Mouse (Mus musculus) kidney, postnatal 4 days (tissue): ENCODE data around the gene Scgb1a1.
A peak's percentile ranks its signal among the peaks of the same experiment; 100 is the strongest.
"Not testable (repeated sequence)": the region's sequence is repeated elsewhere in the genome, so short reads cannot be mapped to it uniquely, and the experiment has no call there.

Experiments used
- DNase-seq, 2 experiments: peaks; one replicate each; pipeline ENCODE4 v3.0.0; 2021; ENCODE audit warnings: mixed read lengths in 2 of 2

Gene Scgb1a1

DNA sequence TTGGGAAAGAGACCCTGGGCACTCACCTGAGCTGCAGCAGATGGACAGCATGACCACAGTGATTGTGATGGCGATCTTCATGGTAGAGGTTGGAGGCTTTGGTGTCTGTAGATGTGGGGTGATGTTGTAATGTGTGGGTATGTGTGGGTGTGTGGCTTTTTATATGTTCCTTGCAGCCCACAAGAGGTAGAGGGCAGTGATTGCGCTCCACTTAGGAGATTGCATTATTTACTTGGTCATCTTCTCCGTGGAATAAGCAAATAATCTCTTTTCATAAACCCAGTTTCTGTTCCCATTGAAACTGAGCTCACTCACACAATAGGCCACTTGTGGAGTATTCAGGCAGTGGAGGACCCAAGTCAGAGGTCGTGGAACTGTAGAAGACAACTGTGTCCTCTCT is at the start of gene Scgb1a1:
TSS of gene Scgb1a1 (minus strand) at position 138 of the 400 bp plus-strand sequence.
- no peak for DNase-seq

DNA sequence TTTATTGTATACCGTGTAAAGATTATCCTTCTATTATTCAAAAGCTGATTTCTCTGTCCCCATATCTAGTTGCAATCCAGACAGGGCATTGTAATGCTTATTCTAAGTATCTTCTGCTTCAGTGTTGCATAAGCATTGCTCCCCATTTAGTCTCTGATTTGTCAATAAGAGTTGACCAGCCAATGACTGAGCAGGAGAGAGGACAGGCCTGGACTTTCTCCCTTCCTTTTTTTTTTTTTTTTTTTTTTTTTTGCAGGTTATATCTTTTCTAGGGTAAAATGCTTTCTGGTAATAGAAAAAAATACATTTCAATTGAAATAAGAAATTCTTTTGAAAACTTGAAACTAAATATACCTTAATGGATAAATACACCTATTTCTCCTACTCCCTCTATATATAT is 49.4 kb upstream of the Scgb1a1 start:
- no peak for DNase-seq

DNA sequence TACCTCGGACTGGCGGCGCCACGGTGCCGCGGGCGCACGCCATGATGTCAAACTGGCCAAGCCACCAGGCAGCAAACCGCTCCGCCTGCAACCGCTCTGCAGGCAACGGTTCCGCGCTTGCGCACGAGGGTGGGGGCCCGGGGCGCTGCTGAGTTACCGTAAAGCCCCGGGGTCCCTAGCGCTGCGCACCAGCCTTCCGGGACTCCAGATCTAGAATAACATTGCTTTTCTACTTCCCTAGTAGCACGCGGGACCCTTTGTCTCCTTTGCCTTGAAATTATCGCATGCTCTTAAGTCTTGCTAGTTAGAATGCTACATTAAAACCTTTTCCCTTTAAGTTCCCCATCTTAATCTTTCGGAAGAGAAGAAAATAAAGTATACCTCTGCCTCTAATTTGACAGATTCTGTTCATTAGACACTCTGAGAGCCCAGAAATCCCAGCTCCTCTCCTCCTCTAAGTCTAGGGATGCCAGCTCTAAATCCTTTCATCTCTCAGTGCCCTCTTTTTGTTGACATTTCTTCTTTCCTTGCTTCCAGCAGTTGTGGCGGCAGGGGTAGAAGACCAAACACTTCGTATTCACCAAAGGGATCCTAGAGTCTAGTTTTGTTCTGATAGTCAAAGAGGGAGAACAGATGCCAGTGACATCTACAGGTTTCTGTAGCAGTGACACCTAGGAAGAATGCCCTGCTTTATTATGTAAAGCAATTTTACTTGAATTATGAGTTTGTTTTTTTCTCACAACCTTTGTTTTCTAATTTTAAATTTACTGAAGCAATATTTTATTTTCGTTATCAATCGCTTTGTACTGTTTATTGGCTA is 48.0 kb upstream of the Scgb1a1 start, which contains the start of gene Asrgl1:
TSS of gene Asrgl1 (minus strand) at position 125 of the 820 bp plus-strand sequence.
- DNase-seq: peak; percentile 95 to 96

DNA sequence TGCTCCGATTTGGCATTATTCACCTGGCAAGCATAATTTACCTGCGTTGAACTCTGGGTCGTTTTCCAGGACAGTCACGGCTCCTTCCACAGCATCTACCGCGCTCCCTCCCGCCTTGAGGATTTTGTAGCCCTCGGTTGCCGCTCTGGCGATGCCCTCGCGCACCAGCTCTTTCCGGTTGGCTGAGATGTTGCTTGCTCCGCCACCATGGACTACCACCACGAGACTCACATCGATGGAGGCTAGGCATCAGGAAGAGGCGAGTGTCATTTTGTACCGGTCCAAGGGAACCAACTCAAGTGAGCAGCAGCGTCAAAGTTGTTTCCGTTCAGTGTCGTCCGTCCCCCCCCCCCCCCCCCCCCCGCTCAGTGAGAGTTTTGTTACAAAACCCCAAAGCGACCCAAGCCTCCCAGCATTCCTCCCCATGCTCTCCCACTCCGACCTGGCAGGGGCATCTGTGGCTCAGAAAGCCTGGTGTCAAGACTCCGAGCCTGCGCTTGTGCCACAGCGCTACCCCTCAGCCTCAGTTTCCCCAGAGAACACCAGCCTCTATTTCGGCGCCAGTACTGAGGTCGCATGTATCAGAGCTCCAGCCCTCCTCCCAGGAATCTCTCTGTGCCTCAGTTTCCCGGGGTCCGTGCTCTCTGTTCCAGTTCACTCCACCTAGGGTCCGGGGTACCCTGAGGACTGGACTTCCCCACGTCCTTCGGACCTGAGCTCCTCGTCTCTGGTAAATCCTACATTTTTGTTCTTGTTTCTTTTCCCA is 47.2 kb upstream of the Scgb1a1 start:
- peak; percentile 39 to 59 for DNase-seq

DNA sequence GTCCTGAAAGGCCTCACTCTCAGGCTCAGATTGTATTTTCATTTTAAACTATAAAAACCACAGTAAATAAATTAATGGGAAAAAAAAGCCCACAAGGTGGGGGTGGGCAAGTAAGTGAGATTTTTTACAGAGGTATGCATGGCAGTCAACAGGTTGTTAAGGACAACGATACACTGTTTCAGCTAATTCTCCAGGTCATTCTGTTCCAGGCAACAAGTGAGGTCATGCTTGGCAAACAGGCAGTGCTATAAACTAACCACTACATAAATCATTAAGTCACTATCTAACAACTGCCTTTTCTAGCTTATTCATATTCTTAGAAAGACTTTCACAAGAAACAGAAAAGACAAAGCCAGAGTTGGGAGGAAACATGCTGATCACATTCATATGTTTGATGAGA is 42.2 kb upstream of the Scgb1a1 start:
- DNase-seq: no peak

DNA sequence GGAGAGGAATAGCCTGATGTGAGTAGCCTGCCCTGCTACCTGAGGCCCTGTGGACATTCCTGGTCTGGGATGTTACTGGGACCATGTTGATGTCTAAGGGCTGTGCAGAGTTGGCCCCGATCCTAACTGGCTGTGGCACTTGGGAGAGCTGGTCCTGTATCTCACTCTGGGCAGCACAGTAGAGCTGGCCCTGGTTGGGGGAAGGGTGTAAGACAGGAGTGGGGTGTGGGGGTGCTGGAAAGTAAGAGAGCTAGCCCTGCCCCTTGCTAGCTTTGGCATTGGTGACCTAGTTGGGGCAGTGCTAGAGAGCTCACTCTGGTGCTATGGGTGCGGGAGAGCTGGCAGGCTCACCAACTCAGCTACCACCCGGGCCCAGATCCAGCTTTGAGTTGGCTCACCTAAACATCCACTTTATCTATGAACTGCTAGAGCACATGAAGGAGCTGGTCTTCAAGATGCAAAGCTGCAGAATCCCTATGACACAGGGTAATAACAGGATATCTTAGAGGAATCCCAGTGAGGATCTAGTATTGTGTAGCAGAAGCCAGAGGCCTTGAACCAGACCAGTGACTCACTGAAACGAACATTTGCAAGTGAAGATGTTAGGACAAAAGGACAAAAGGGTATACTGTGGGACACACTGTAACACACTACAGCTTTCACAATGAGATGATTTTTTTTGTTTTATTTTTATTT is 40.9 kb upstream of the Scgb1a1 start:
- DNase-seq: no peak

DNA sequence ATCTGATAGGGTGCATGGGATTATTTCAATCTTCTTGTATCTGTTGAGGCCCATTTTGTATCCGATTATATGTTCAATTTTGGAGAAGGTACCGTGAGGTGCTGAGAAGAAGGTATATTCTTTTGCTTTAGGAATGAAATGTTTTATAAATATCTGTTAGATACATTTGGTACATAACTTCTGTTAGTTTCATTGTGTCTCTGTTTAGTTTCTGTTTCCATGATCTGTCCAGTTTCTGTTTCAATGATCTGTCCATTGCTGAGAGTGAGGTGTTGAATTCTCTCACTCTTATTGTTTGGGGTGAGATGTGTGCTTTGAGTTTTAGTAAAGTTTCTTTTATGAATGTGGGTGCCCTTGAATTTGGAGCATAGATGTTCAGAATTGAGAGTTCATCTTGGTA is 36.2 kb upstream of the Scgb1a1 start:
- DNase-seq: not testable (repeated sequence)

DNA sequence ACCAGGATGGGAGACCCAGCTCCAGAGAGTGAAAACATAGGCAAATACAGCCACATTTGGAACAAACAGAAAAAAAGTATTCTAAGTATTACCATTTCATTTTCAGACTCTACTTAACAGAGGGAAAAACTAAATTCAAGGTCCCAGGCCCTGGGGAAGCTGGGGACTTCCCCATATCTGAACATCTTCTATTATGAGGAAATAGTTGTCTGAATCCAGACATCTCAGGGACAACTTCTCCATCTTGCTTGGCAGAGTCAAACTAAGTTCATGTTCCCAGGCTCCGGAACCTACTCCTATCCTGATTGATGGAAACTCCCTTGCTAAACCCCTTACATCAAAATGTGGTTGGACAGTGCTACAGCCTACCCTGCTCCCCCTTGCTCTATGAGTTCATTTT is 34.6 kb upstream of the Scgb1a1 start:
- DNase-seq: no peak

DNA sequence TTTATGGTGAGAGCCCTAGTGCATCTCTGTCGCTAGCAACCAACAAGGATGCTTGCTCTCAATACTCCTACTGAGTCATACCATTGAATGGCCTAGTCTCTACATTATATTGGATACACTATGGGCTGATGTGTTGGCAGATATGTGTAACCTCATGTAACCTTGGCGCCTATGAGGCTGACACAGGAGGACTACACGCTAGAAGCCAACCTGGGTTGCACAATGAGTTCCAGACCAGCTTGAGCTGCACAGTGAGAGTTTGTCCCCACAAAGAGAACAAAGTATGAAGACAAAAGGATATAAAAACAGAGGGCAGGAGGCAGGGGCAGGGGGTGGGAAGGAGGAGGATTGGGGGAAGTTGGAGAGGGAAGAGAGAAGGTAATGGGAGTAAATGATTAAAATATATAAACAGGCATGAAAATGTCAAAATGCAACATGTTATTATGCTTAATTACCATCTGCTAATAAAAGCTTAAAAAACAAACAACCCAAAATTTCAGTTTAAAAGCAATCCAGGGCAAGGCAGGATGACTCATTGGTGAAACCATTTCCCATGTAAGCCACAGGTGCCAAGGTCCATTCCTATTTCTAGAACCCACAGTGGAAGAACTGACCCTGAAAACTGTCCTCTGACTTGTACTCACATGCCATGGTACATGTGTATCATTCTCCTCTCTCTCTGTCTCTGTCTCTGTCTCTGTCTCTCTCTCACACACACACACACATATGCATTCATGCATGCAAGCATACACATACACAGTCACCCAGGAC is 32.1 kb upstream of the Scgb1a1 start:
- no peak for DNase-seq

DNA sequence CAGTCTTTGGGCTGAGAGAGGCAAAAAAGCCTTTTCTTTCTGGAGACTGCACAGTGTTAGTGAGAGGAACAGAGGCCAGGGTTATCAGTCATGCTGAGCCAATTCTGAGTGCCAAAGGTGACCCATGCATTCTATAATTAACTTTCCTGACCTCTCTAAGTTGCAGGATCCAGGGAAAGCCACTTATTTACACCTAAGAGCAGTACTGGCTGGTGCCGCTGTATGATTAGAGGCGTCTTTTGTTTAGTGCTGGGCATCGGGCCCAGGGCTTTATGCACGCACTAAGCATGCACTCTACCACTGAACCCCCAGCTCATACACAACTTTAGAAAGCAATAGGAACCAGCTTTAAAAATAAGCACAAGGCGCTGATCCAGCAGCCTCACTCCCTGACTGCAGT is 29.5 kb upstream of the Scgb1a1 start:
- no peak for DNase-seq

DNA sequence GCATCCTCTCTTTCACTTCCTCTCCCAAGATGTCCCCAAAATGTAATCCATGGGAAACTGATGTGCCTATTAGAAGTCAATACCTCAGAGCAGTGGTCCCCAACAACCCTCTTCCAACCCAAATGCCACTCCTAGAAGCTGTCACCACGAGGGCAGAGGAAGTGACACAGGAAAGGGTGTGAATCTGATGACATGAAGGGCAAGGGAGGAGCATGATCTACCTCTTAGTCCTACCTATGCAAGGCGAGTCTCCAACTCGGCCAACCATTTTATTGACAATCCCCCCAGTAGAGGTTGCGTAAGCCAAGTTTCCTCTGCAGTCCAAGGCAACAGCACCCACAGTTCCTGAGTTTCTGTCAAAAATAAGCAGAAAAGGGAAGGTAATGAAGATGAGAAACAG is 28.5 kb upstream of the Scgb1a1 start:
- DNase-seq: no peak

DNA sequence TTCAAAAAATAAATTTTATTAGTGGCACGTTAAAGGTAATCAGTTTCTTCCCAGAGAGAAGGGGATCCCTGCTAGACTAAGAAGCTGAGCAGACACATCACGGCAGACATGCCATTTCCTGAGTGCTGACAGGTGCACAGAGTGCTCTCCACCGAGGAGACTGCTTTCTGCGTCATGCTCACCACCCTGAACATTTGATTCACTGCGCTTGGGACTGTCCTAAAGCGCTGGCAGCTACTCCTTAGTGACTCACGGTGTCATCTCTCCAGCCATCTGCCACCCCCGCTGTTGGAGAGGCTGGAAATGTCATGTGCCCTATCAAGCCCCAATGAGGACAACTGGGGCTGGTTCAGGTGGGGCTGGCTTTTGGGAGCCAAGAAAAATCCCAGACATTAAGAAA is 24.3 kb upstream of the Scgb1a1 start:
- no peak for DNase-seq

DNA sequence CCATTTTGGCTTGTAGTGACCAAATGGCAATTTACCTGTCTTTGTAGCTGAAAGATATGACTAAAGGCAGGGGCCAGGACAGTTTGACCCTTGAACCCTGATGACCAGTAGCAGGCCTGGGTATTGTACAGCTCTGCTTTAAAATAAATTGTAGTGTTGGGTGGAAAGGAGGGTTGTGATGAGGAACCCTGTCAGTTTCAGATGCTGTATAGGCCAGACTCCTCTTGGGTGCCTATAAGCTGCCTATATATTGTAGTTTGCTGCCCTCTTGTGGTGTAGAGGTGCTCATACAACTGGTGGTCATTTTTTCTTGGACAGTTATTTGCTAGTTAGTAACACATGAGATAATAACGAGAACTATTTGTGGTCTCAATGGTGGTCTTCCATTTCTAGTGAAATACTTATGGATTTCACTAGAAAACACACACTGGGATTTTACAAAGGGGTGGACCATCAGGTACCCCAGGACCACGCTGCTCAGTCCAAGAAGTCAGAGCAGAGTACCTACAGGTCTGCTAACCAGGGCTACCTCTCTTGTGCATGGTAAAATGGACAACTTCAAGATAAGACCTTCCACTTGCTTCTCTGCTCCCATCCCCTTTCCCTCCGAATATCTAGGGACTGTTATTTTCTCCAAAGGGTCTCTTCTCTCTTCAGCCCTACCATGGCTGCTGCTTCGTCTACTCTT is 22.6 kb upstream of the Scgb1a1 start:
- peak; percentile 37 to 51 for DNase-seq

DNA sequence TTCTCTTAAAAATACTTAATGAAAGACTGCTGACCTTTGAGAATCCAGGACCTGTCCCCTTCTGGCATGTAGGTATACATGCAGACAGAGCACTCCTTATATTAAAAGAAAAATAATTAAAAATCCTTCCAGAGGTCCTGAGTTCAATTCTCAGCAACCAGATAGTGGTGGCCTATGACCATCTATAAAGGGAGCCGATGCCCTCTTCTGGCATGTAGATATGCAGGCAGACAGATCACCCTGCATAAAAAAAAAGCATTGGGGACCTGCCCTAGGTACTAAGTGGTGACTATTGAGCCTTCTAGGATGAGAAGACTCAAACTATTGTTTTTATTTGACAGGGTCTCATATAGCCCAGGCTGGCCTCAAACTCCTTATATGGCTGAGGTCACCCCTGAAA is 20.8 kb upstream of the Scgb1a1 start:
- DNase-seq: no peak

DNA sequence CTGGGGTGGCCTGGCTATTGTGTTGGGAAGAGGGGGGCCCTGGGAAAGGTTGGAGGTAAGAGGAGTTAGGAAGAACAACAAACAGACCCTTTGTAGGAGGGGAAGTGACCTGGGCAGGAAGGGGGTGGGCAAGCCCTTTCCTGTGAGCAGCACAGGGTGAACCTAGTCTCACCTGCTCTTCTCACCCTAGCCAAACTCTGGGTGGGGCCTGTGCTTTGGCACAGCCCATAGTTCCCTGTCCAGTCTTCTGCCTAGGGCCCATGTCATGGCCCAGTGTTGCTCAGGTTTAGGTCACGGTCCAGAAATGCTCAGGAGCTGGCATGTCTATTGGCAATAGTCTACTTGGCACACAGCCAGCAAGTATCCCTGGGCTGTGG is 19.6 kb upstream of the Scgb1a1 start:
- DNase-seq: peak in 1 of 2 experiments; percentile 24

DNA sequence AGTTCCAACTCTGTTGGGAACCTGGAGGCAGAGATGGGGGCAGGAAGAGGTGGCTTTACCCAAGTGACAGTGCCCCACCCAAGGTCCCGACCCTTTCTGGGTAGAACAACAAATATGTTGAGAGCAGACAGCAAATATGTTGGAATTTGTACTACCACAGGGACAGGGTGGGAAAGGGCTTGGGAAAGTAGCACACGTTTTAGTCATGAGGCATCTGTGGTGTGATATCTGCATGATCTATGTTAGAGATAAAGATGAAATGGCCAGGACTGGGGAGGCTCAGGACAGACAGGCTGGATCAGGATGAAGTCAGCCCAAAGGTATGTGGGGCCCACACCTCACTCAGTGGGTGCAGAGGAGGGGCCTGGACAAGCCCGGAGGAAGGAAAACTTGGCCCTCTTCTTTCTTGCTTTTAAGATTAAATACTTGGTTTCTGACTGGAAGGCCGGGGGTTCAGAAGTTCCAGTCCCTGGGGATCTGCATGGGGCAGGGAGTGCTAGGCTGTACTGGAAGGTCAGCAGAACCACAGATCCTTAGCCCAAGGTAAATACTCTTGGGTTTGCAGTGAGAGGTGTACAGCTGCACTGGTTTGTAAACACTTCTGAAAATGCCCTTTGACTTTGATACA is 19.1 kb upstream of the Scgb1a1 start:
- peak in 1 of 2 experiments; percentile 18 for DNase-seq

DNA sequence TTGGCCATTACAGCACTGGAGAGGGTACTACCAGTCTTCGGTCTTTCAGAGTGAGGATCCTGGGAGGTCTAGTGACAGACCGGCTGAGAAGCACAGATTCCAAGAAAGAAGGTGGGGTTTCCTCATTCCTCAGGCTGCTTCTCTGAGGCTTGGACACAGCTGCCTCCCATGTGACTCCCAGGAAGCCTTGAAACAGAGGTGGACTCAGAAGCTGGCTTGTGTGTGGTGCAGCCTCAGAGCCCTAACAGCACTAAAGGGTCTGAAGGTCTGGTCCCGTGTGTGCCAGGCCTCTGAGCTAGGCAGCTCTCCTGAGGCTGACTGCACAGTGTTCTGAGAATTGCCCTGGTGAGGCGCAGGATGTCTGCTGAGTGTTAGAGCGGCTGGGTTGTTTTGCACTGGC is 18.3 kb upstream of the Scgb1a1 start:
- peak in 1 of 2 experiments; percentile 25 for DNase-seq

DNA sequence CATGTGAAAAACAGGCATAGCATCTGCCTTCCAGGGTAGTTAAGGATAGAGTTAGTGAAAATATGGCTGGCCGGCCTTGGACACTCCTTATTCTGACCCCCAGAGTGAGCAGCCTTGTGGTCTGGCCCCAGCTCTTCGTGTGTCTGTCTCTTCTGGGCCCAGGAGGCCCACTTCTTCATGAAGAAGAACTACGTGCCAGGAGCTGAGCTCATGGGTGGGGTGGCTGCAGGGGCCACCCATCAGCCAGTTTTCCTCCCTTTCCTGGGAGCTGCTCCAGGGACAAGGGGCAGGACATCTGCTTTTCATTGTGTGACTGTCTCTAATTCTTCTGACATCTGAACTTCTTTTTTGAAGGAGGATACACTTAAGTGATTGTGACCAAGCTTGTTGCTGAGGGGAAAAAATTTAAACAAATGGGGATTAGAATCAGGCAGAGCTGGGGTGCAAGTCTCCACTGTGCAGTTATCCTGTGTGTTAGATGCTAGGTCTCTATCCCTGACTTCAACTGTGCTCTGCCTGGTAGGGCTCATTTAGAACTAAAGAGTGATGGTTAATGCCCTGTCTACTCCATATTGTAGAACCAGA is 17.4 kb upstream of the Scgb1a1 start:
- no peak for DNase-seq

DNA sequence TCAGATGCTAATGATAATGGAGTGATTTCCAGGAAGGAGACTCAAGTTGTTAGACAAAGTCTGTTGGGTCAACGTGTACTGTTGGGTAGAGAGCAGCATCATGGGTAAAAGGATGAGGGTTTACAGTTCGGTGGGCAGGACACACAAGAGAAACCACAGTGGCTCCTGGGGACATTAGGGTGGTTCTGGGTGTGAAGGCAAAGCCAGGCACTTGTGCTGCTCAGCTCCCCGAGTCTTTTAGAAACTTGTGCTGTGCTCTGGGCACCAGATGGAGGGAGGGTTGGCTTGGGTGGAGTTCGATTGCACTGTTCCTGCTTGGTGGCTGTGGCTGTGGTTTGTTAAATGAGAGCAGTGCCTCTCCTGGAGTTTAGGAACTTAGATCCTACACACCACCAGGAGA is 16.2 kb upstream of the Scgb1a1 start:
- DNase-seq: no peak

DNA sequence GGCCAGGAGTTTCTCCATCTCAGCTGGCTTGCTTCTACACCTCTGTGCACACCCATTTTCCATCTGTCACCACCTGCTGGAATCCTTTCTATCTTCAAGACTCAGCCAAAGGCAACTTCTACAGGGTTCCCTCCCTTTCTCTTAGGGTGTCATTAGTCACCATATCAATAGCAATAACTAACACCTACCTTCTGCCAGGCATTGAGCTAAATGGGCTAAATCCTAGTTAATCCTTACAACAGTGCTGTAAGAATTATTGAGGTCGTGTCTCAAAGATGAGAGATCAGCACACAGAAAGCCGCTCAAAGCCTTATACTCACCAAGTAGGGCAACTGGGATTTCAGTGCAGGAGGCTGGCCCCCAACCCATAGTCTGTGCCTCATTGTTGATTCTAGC is 13.3 kb upstream of the Scgb1a1 start:
- no peak for DNase-seq
